Mouse (Mus musculus): ENCODE measurements at regions not wholly inside any gene's neighbourhood (a gene's known extent, or its start where the extent isn't known, plus 50 kb on each side); places are given as distances from the start of the nearest gene placed in this dataset.

GRCm38 (mm10) chr1:64223779-64224687 is 102.0 kb upstream of the Klf7 start:
- Histone ChIP-seq H3K4me3 (ENCODE audit: low read depth, low read length) (no peak overlapping the region), H3K9ac (no peak overlapping the region), H3K36me3 (ENCODE audit: insufficient read depth) (no peaks in the 10 kb centered on the region), H3K27ac (ENCODE audit: low read depth, low read length) (no peak overlapping the region), H3K4me2 (ENCODE audit: low read depth) (peak overlapping the region; percentile 11; the same call in 1 of the 2 replicates), H3K4me1 (ENCODE audit: insufficient read depth) (peaks cover 34% of the 10 kb centered on the region), H3K27me3 (ENCODE audit: insufficient read depth, low read length) (no peaks in the 10 kb centered on the region), H3K9me3 (ENCODE audit: low read length) (no peaks in the 10 kb centered on the region)
- TF ChIP-seq CTCF (IDR thresholded peaks at IDR 0.05; ENCODE audit: low read depth), result no peak
- ATAC-seq (peak; percentile 40; the same call in 1 of the 2 replicates), DNase-seq (peak; percentile 64)
- 48% methylated on average over 19 of the region's 19 CpGs for WGBS

GRCm38 (mm10) chr1:64222475-64222874 is 100.4 kb upstream of the Klf7 start:
- ATAC-seq, result no peak

GRCm38 (mm10) chr1:64220486-64220885 is 98.4 kb upstream of the Klf7 start:
- Histone ChIP-seq H3K27me3 (ENCODE audit: insufficient read depth, low read length) (no peaks in the 10 kb centered on the region), H3K4me3 (ENCODE audit: low read depth, low read length) (no peak overlapping the region), H3K9ac (no peak overlapping the region), H3K4me2 (ENCODE audit: low read depth) (no peak overlapping the region), H3K4me1 (ENCODE audit: insufficient read depth) (peaks cover 23% of the 10 kb centered on the region), H3K9me3 (ENCODE audit: low read length) (no peaks in the 10 kb centered on the region), H3K27ac (ENCODE audit: low read depth, low read length) (peak overlapping the region; percentile 64), H3K36me3 (ENCODE audit: insufficient read depth) (no peaks in the 10 kb centered on the region)
- TF ChIP-seq CTCF (IDR thresholded peaks at IDR 0.05; ENCODE audit: low read depth), result 0 out of 2 replicates have a peak, but pooled peaks have one; percentile 15
- peak; percentile 72 for DNase-seq
- 33% methylated on average over 1 of the region's 1 CpGs for WGBS
- ATAC-seq, result peak; percentile 78

More at GRCm38 (mm10) chr1:64222475-64222874, 100.4 kb upstream of the Klf7 start:
- H3K27ac ChIP-seq (ENCODE audit: low read depth, low read length), result peak overlapping the region; percentile 41; the same call in 1 of the 2 replicates
- 45% methylated on average over 2 of the region's 2 CpGs for WGBS
- no peak overlapping the region for H3K9ac ChIP-seq
- H3K4me2 ChIP-seq (ENCODE audit: low read depth), result no peak overlapping the region
- no peaks in the 10 kb centered on the region for H3K27me3 ChIP-seq (ENCODE audit: insufficient read depth, low read length)
- H3K9me3 ChIP-seq (ENCODE audit: low read length), result no peaks in the 10 kb centered on the region
- TF ChIP-seq CTCF (IDR thresholded peaks at IDR 0.05; ENCODE audit: low read depth), result no peak
- H3K4me3 ChIP-seq (ENCODE audit: low read depth, low read length), result no peak overlapping the region
- H3K4me1 ChIP-seq (ENCODE audit: insufficient read depth), result peaks cover 34% of the 10 kb centered on the region
- no peaks in the 10 kb centered on the region for H3K36me3 ChIP-seq (ENCODE audit: insufficient read depth)
- no peak for DNase-seq

GRCm38 (mm10) chr1:64220040-64220439 is 98.0 kb upstream of the Klf7 start:
- H3K27ac ChIP-seq (ENCODE audit: low read depth, low read length), result peak overlapping the region; percentile 69
- TF ChIP-seq CTCF (IDR thresholded peaks at IDR 0.05; ENCODE audit: low read depth), result no peak
- H3K4me1 ChIP-seq (ENCODE audit: insufficient read depth), result peaks cover 23% of the 10 kb centered on the region
- H3K9me3 ChIP-seq (ENCODE audit: low read length), result no peaks in the 10 kb centered on the region
- no peaks in the 10 kb centered on the region for H3K27me3 ChIP-seq (ENCODE audit: insufficient read depth, low read length)
- DNase-seq (peak; percentile 48), ATAC-seq (peak; percentile 59)
- WGBS, result 59% methylated on average over 5 of the region's 5 CpGs
- no peak overlapping the region for H3K4me3 ChIP-seq (ENCODE audit: low read depth, low read length)
- no peak overlapping the region for H3K4me2 ChIP-seq (ENCODE audit: low read depth)
- H3K36me3 ChIP-seq (ENCODE audit: insufficient read depth), result no peaks in the 10 kb centered on the region
- no peak overlapping the region for H3K9ac ChIP-seq

GRCm38 (mm10) chr1:64215646-64216045 is 93.6 kb upstream of the Klf7 start:
- H3K9ac ChIP-seq, result no peak overlapping the region
- no peak overlapping the region for H3K27ac ChIP-seq (ENCODE audit: low read depth, low read length)
- no peaks in the 10 kb centered on the region; the same call in 1 of the 2 replicates for H3K4me1 ChIP-seq (ENCODE audit: insufficient read depth)
- H3K36me3 ChIP-seq (ENCODE audit: insufficient read depth), result no peaks in the 10 kb centered on the region
- H3K4me2 ChIP-seq (ENCODE audit: low read depth), result no peak overlapping the region
- no peak for DNase-seq
- 83% methylated on average over 4 of the region's 4 CpGs for WGBS
- H3K4me3 ChIP-seq (ENCODE audit: low read depth, low read length), result no peak overlapping the region
- no peak for TF ChIP-seq CTCF (IDR thresholded peaks at IDR 0.05; ENCODE audit: low read depth)
- no peak for ATAC-seq
- H3K27me3 ChIP-seq (ENCODE audit: insufficient read depth, low read length), result no peaks in the 10 kb centered on the region
- no peaks in the 10 kb centered on the region for H3K9me3 ChIP-seq (ENCODE audit: low read length)

GRCm38 (mm10) chr1:64209131-64209530 is 87.0 kb upstream of the Klf7 start:
- 81% methylated on average over 1 of the region's 1 CpGs for WGBS
- H3K36me3 ChIP-seq (ENCODE audit: insufficient read depth), result no peaks in the 10 kb centered on the region

GRCm38 (mm10) chr1:64200387-64201023 is 78.4 kb upstream of the Klf7 start:
- H3K9me3 ChIP-seq (ENCODE audit: low read length), result no peaks in the 10 kb centered on the region
- peaks cover 12% of the 10 kb centered on the region for H3K4me1 ChIP-seq (ENCODE audit: insufficient read depth)
- no peak overlapping the region for H3K9ac ChIP-seq
- TF ChIP-seq CTCF (IDR thresholded peaks at IDR 0.05; ENCODE audit: low read depth), result no peak
- H3K27ac ChIP-seq (ENCODE audit: low read depth, low read length), result no peak overlapping the region
- peak; percentile 52 for DNase-seq
- no peaks in the 10 kb centered on the region for H3K36me3 ChIP-seq (ENCODE audit: insufficient read depth)
- H3K27me3 ChIP-seq (ENCODE audit: insufficient read depth, low read length), result no peaks in the 10 kb centered on the region
- peak; percentile 59 for ATAC-seq
- no peak overlapping the region for H3K4me2 ChIP-seq (ENCODE audit: low read depth)
- WGBS, result 15% methylated on average over 5 of the region's 5 CpGs
- H3K4me3 ChIP-seq (ENCODE audit: low read depth, low read length), result no peak overlapping the region

More at GRCm38 (mm10) chr1:64209131-64209530, 87.0 kb upstream of the Klf7 start:
- Histone ChIP-seq H3K4me3 (ENCODE audit: low read depth, low read length) (no peak overlapping the region), H3K4me1 (ENCODE audit: insufficient read depth) (no peaks in the 10 kb centered on the region), H3K9ac (no peak overlapping the region), H3K27me3 (ENCODE audit: insufficient read depth, low read length) (no peaks in the 10 kb centered on the region), H3K27ac (ENCODE audit: low read depth, low read length) (no peak overlapping the region), H3K4me2 (ENCODE audit: low read depth) (no peak overlapping the region), H3K9me3 (ENCODE audit: low read length) (no peaks in the 10 kb centered on the region)
- no peak for TF ChIP-seq CTCF (IDR thresholded peaks at IDR 0.05; ENCODE audit: low read depth)
- DNase-seq, result no peak
- no peak for ATAC-seq
